Comparison of ENCODE assay signal across 19 mouse cellular contexts in the genomic region with DNA sequence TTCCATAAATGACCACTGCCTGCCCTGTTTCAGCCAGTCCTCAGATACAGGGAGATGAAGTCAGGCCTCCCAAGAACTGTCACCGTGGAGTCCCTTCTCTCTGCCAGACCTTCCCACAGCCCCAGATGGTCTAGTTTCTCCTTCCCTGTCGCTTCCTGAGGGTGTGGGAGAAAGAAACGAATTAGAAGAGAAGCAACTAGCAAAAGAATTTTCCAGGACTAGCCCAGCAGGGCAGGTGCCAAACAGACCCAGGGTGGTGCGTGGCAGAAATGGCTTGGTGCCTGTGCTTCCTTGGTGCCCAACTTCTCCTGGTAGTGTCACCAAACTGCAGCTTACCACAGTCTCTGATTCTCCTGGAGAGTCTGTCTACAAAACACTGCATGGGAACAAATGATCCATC.
DNase-seq lines count a peak whose midpoint lies in the region.
"Had no signal": no experiment of that assay in that cellular context is flagged by ENCODE, and none has a peak within 500 bp of the region (broad histone marks: within the 10 kb centered on the region; RNA-seq: fewer than 3 reads in every experiment).

No protein-coding gene starts in this region.

- peak; percentile 67 to 77 for DNase-seq in left cerebral cortex, adult 18-20 months (ENCODE audit: low spot score in 2 of 2)
- no peak for DNase-seq in left cerebral cortex, adult 11 months (ENCODE audit: low spot score)
- peak; percentile 9 for DNase-seq in Muller cell, postnatal 12 days (ENCODE audit: inconsistent ontology term)
- peak; percentile 40 to 78 for DNase-seq in frontal cortex, adult 2 months (ENCODE audit: extremely low spot score in 1 of 2, low spot score in 1 of 2)
- DNase-seq in right cerebral cortex, postnatal 10 days (ENCODE audit: low spot score in 2 of 2), result peak; percentile 45 to 59
- DNase-seq in heart, postnatal 25 days (ENCODE audit: low spot score), result no peak
- DNase-seq in adrenal gland, postnatal 36 days, result no peak
- DNase-seq: adrenal gland, postnatal 10 days; B cell, adult 2 months; cerebellum, adult 9-11 months; gastrocnemius, postnatal 14 days; heart, adult 11 months; heart, postnatal 36 days; kidney, adult 11 months; kidney, postnatal 4 days; lung, adult 18-20 months; lung, postnatal 10 days; thymus, adult 18-20 months; thymus, postnatal 4 days had no signal

- intact Hi-C loops in heart, postnatal 25 days (cut with DNase I), result no loop called here

Comparison
In these comparisons a context has a peak if more than half of its experiments do, and no peak if none do; other contexts are left out.
1. DNase-seq: peak in left cerebral cortex, adult 18-20 months (2 of 2), Muller cell, postnatal 12 days (single experiment), frontal cortex, adult 2 months (2 of 2) and right cerebral cortex, postnatal 10 days (2 of 2); none in left cerebral cortex, adult 11 months (single experiment), heart, postnatal 25 days (single experiment) and adrenal gland, postnatal 36 days (0 of 2).